8 mouse cellular contexts compared by ENCODE assay signal in genomic region chrX:12873698-12874144, GRCm38 (mm10).
A peak's percentile ranks its signal among the peaks of the same experiment; 100 is the strongest.
DNase-seq lines count a peak whose midpoint lies in the region; ATAC-seq lines count a peak whose summit lies in the region.

No protein-coding gene starts in this region.

- intact Hi-C loops in gastrocnemius, postnatal 14 days (cut with DNase I; ENCODE audit: low total_unique reads), result no loop called here
- intact Hi-C loops in left cerebral cortex, postnatal 10 days (cut with DNase I), result no loop called here

- peak; percentile 61 for ATAC-seq in activated CD4-positive, CD25-positive, alpha-beta regulatory T cell, adult 4 months
- peak; percentile 86 for ATAC-seq in inflammation-experienced regulatory T-cells, adult 6 months
- ATAC-seq in megakaryocyte progenitor cell, adult 5-6 weeks (replicated peaks; ENCODE audit: poor library complexity), result peak; percentile 99

- DNase-seq in embryo, embryonic 10 days (ENCODE audit: low spot score), result peak; percentile 88
- peak; percentile 74 for DNase-seq in gastrocnemius, postnatal 14 days
- DNase-seq in left cerebral cortex, postnatal 10 days (ENCODE audit: extremely low spot score in 1 of 2, low spot score in 2 of 2), result peak; percentile 73 to 83
- DNase-seq in right cerebral cortex, postnatal 25 days, result peak; percentile 75
- peak; percentile 52 to 71 for DNase-seq in urinary bladder, postnatal 36 days (ENCODE audit: low spot score in 2 of 2)

Comparison
In these comparisons a context has a peak if more than half of its experiments do, and no peak if none do; other contexts are left out.
1. Peak in every context shown above with its lines: DNase-seq and ATAC-seq.